8 mouse cellular contexts compared by ENCODE assay signal in the genomic region with DNA sequence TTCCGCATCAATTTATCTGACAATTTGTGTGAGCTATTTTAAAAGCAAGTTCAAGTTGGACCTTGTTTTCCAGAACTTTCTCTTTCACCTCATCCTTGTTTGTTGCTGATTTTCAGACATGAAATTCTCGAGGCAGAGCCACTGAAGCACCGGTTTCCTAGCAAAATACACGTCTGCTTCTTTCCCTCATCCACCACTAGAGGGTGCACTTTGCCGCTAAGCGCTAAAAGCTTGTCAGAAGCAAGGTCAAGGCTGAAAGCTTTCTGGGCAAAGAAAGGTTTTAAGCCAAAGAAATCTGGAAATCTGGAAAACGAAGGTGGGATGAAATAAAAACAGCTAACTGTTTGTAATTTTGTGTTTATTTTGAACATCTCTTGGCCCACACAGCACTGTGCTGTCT. TPM values are rescaled to one million over a fixed set of nuclear protein-coding genes. Genes with fewer than 3 reads are reported as not detected.
DNase-seq lines count a peak whose midpoint lies in the region; ATAC-seq and TF ChIP-seq lines count a peak whose summit lies in the region.

No protein-coding gene starts in this region.

- WGBS in midbrain, embryonic 11.5 days: 7% methylated on average over 7 of the region's 7 CpGs
- WGBS in midbrain, embryonic 13.5 days: 6% methylated on average over 7 of the region's 7 CpGs
- 8% methylated on average over 7 of the region's 7 CpGs for WGBS in embryonic facial prominence, embryonic 14.5 days
- 7% methylated on average over 7 of the region's 7 CpGs for WGBS in limb, embryonic 14.5 days

- no peak for TF ChIP-seq POLR2A in limb, embryonic 14.5 days (IDR thresholded peaks at IDR 0.05; ENCODE audit: borderline replicate concordance, extremely low read depth, insufficient read depth, insufficient read length)

- H3K4me1 ChIP-seq in midbrain, embryonic 11.5 days (ENCODE audit: control insufficient read depth, insufficient read depth, low read length): peaks cover 3% of the 10 kb centered on the region; the same call in 1 of the 2 replicates
- H3K4me1 ChIP-seq in midbrain, embryonic 13.5 days (replicated peaks): peaks cover 8% of the 10 kb centered on the region
- H3K4me1 ChIP-seq in embryonic facial prominence, embryonic 14.5 days (ENCODE audit: control insufficient read depth, insufficient read depth, low read length): peaks cover 3% of the 10 kb centered on the region; the same call in 1 of the 2 replicates
- H3K4me1 ChIP-seq in limb, embryonic 14.5 days (ENCODE audit: control insufficient read depth, insufficient read depth, low read length): peaks cover 16% of the 10 kb centered on the region

- no peak for ATAC-seq in midbrain, embryonic 11.5 days (ENCODE audit: low FRiP score)
- ATAC-seq in midbrain, embryonic 13.5 days: no peak
- ATAC-seq in embryonic facial prominence, embryonic 14.5 days (ENCODE audit: low read depth): no peak
- ATAC-seq in inflammation-experienced regulatory T-cells, adult 6 months: peak; percentile 60
- no peak for ATAC-seq in limb, embryonic 14.5 days (ENCODE audit: low FRiP score, low read depth)

- no peak overlapping the region for H3K4me3 ChIP-seq in midbrain, embryonic 11.5 days (ENCODE audit: low read depth, low read length)
- no peak overlapping the region for H3K4me3 ChIP-seq in midbrain, embryonic 13.5 days (replicated peaks)
- no peak overlapping the region for H3K4me3 ChIP-seq in embryonic facial prominence, embryonic 14.5 days (ENCODE audit: low read depth, low read length)
- H3K4me3 ChIP-seq in limb, embryonic 14.5 days (replicated peaks; ENCODE audit: low read length): no peak overlapping the region

- H3K9ac ChIP-seq in midbrain, embryonic 11.5 days (ENCODE audit: low read length): no peak overlapping the region
- no peak overlapping the region for H3K9ac ChIP-seq in midbrain, embryonic 13.5 days (replicated peaks)
- no peak overlapping the region for H3K9ac ChIP-seq in embryonic facial prominence, embryonic 14.5 days (ENCODE audit: low read depth, low read length)
- H3K9ac ChIP-seq in limb, embryonic 14.5 days (ENCODE audit: low read depth, low read length, severe bottlenecking): no peak overlapping the region

- DNase-seq in midbrain, embryonic 11.5 days (ENCODE audit: low spot score, missing footprints): peak; percentile 98
- DNase-seq in adrenal gland, postnatal 36 days: peak; percentile 78 to 85
- DNase-seq in embryonic facial prominence, embryonic 14.5 days (ENCODE audit: low spot score): peak; percentile 92
- peak; percentile 85 for DNase-seq in limb, embryonic 14.5 days (ENCODE audit: low spot score)
- DNase-seq in right cerebral cortex, adult 18-20 months: peak; percentile 83
- peak; percentile 63 to 76 for DNase-seq in urinary bladder, postnatal 36 days (ENCODE audit: low spot score in 2 of 2)

- H3K36me3 ChIP-seq in midbrain, embryonic 11.5 days (ENCODE audit: control insufficient read depth, insufficient read depth, low read length): no peaks in the 10 kb centered on the region
- H3K36me3 ChIP-seq in midbrain, embryonic 13.5 days: no peaks in the 10 kb centered on the region
- H3K36me3 ChIP-seq in embryonic facial prominence, embryonic 14.5 days (ENCODE audit: control insufficient read depth, insufficient read depth, low read length): no peaks in the 10 kb centered on the region
- no peaks in the 10 kb centered on the region for H3K36me3 ChIP-seq in limb, embryonic 14.5 days (ENCODE audit: control insufficient read depth, insufficient read depth, low read length)

- no peak overlapping the region for H3K27ac ChIP-seq in midbrain, embryonic 11.5 days (ENCODE audit: low read depth, low read length)
- H3K27ac ChIP-seq in midbrain, embryonic 13.5 days: no peak overlapping the region
- no peak overlapping the region for H3K27ac ChIP-seq in embryonic facial prominence, embryonic 14.5 days (replicated peaks; ENCODE audit: low read depth, low read length)
- H3K27ac ChIP-seq in limb, embryonic 14.5 days (replicated peaks; ENCODE audit: low read depth, low read length): no peak overlapping the region

- H3K27me3 ChIP-seq in midbrain, embryonic 11.5 days (ENCODE audit: control insufficient read depth, insufficient read depth, low read length): peaks cover 12% of the 10 kb centered on the region
- peaks cover 28% of the 10 kb centered on the region for H3K27me3 ChIP-seq in midbrain, embryonic 13.5 days
- H3K27me3 ChIP-seq in embryonic facial prominence, embryonic 14.5 days (replicated peaks; ENCODE audit: control insufficient read depth, insufficient read depth, low read length): peaks cover 14% of the 10 kb centered on the region; the same call in 1 of the 2 replicates
- H3K27me3 ChIP-seq in limb, embryonic 14.5 days (ENCODE audit: control insufficient read depth, insufficient read depth, low read length): no peaks in the 10 kb centered on the region; the same call in 1 of the 2 replicates

- no peak overlapping the region for H3K4me2 ChIP-seq in midbrain, embryonic 11.5 days
- no peak overlapping the region for H3K4me2 ChIP-seq in midbrain, embryonic 13.5 days (replicated peaks)
- H3K4me2 ChIP-seq in embryonic facial prominence, embryonic 14.5 days (ENCODE audit: low read depth, low read length): no peak overlapping the region
- no peak overlapping the region for H3K4me2 ChIP-seq in limb, embryonic 14.5 days (replicated peaks; ENCODE audit: low read depth, low read length, severe bottlenecking)

- no peaks in the 10 kb centered on the region for H3K9me3 ChIP-seq in midbrain, embryonic 11.5 days (ENCODE audit: control insufficient read depth, low read length)
- no peaks in the 10 kb centered on the region for H3K9me3 ChIP-seq in midbrain, embryonic 13.5 days
- H3K9me3 ChIP-seq in embryonic facial prominence, embryonic 14.5 days (ENCODE audit: control insufficient read depth, low read length): no peaks in the 10 kb centered on the region
- H3K9me3 ChIP-seq in limb, embryonic 14.5 days (ENCODE audit: control insufficient read depth, low read length): no peaks in the 10 kb centered on the region

RNA-seq across cellular contexts. Expression of a gene that starts 27.0 kb away (rescaled TPM):
- 48.2 and 54.0 TPM in 2 replicates for polyA plus RNA-seq in midbrain, embryonic 11.5 days (2014; fragmentation: Nextera tagmentation; extraction: Ambion mirVana)
- polyA plus RNA-seq in midbrain, embryonic 13.5 days (2015; fragmentation: Nextera tagmentation; extraction: Ambion mirVana): 21.6 and 21.8 TPM in 2 replicates
- total RNA-seq in adrenal gland, postnatal 36 days (2021): 1 to 10 TPM; 2.5 to 3.3 TPM
- polyA plus RNA-seq in embryonic facial prominence, embryonic 14.5 days (2014; fragmentation: Nextera tagmentation; extraction: Ambion mirVana): 23.0 and 24.8 TPM in 2 replicates
- polyA plus RNA-seq in inflammation-experienced regulatory T-cells, adult 6 months (2017; shearing (Covaris generic)): 10 to 100 TPM; 11.0 to 33.5 (median 11.1) TPM
- 20.5 and 23.5 TPM in 2 replicates for polyA plus RNA-seq in limb, embryonic 14.5 days (2012; rRNA removed)
- 21.7 and 24.3 TPM in 2 replicates for polyA plus RNA-seq in limb, embryonic 14.5 days (2014; fragmentation: Nextera tagmentation; extraction: Ambion mirVana)

RNA-seq across cellular contexts. Expression of a gene that starts 33.6 kb away (rescaled TPM):
- polyA plus RNA-seq in midbrain, embryonic 11.5 days (2014; fragmentation: Nextera tagmentation; extraction: Ambion mirVana): 7.5 and 9.2 TPM in 2 replicates
- 10.8 and 13.3 TPM in 2 replicates for polyA plus RNA-seq in midbrain, embryonic 13.5 days (2015; fragmentation: Nextera tagmentation; extraction: Ambion mirVana)
- 10 to 100 TPM; 10.5 to 11.4 TPM for total RNA-seq in adrenal gland, postnatal 36 days (2021)
- 9.4 and 11.8 TPM in 2 replicates for polyA plus RNA-seq in embryonic facial prominence, embryonic 14.5 days (2014; fragmentation: Nextera tagmentation; extraction: Ambion mirVana)
- 1 to 10 TPM; 2.1 to 4.0 (median 3.2) TPM for polyA plus RNA-seq in inflammation-experienced regulatory T-cells, adult 6 months (2017; shearing (Covaris generic))
- polyA plus RNA-seq in limb, embryonic 14.5 days (2012; rRNA removed): 10.9 and 11.4 TPM in 2 replicates
- polyA plus RNA-seq in limb, embryonic 14.5 days (2014; fragmentation: Nextera tagmentation; extraction: Ambion mirVana): 9.2 and 9.3 TPM in 2 replicates
